Mouse (Mus musculus) bone marrow, adult 2 months (tissue): ENCODE data around the gene Ifnk.

Experiments
- CTCF ChIP-seq: fragments of 200-500 bp; IDR thresholded peaks from 2 replicates; pipeline ENCODE4 v1.5.1; 2011; ENCODE audit warnings: low read length, control low read depth; ENCODE audit not compliant: control insufficient read depth, insufficient read depth
- POLR2A ChIP-seq: fragments of 200-500 bp; IDR thresholded peaks from 2 replicates; pipeline ENCODE4 v1.6.1; 2011; ENCODE audit warnings: low read depth, mild to moderate bottlenecking, control low read depth, low read length, borderline replicate concordance; ENCODE audit not compliant: control insufficient read depth

DNA sequence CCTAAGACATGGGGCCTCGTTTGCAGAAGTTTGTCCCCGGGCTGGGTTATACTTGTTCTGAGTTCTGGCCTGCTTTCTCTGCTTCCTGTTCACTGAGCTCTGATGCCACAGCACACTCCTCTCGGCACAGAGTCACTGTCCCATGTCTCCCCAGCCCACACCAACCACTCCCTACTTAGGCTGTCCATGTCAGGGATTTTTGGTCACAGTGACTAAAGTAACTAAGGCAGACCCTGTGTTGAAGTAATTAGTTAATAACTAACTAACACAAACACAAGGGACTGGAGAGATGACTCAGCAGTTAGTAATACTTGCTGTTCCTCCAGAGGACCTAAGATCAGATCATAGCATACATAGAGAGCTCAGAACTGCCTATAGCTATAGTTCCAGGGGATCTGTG is 14.1 kb downstream of the Ifnk start:
- TF ChIP-seq CTCF (no peak), POLR2A (no peak)
